Mouse (Mus musculus) G1E (cell line): ENCODE data around the gene Rffl.

Experiments
- CTCF ChIP-seq: IDR thresholded peaks from 2 replicates; pipeline ENCODE4 v1.5.1; 2012; ENCODE audit warnings: low read depth, low read length, inconsistent platforms, mixed read lengths
- GATA1 ChIP-seq: IDR thresholded peaks from 2 replicates; pipeline ENCODE4 v1.6.1; 2012; ENCODE audit warnings: borderline replicate concordance, low read length, inconsistent platforms, mixed read lengths
- GATA2 ChIP-seq: IDR thresholded peaks from 2 replicates; pipeline ENCODE4 v1.6.1; 2012; ENCODE audit warnings: low read depth, low read length, inconsistent platforms, borderline replicate concordance

DNA sequence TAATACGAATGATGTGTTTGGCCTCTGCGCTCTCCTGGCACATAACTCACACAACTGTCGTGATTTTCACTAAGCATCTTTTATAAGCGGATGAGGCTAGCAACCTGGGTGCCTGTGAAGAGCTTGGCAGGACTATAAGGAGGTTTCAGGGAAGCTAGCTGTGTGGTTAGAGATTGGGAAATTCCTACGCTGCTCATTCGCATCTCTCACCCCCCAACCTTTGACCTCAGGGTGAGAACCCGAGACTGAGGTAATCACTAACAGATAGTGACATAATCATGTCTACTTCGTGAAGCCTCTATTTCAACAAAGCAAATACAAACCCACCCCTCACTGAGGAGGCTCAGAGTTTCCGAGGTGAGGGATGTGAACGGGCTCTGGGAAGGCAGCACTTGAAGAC, 49.8 kb upstream of the Rffl start:
- TF ChIP-seq CTCF = no peak
- TF ChIP-seq GATA1 = no peak
- no peak for TF ChIP-seq GATA2
